Mouse (Mus musculus): ENCODE results near the gene Plekha6.

Gene Plekha6

GRCm38 (mm10) chr1:133163820-133164431, at the start of gene Plekha6:
TSS of gene Plekha6 (plus strand) at chr1:133164210.
- ATAC-seq (ENCODE audit: low TSS enrichment) = peak; percentile 33; the same call in 1 of the 2 replicates

GRCm38 (mm10) chr1:133116108-133116507, 47.9 kb upstream of the Plekha6 start:
- ATAC-seq (ENCODE audit: low TSS enrichment) = no peak

- no peak for ATAC-seq (ENCODE audit: low TSS enrichment)
Measured at GRCm38 (mm10) chr1:133118127-133118526, 45.9 kb upstream of the Plekha6 start.

GRCm38 (mm10) chr1:133118844-133119243, 45.2 kb upstream of the Plekha6 start:
- no peak for ATAC-seq (ENCODE audit: low TSS enrichment)

GRCm38 (mm10) chr1:133119931-133120712, 43.9 kb upstream of the Plekha6 start:
- no peak for ATAC-seq (ENCODE audit: low TSS enrichment)

GRCm38 (mm10) chr1:133121246-133121645, 42.8 kb upstream of the Plekha6 start:
- ATAC-seq (ENCODE audit: low TSS enrichment) = no peak

GRCm38 (mm10) chr1:133124137-133124536, 39.9 kb upstream of the Plekha6 start:
- ATAC-seq (ENCODE audit: low TSS enrichment) = no peak

- no peak for ATAC-seq (ENCODE audit: low TSS enrichment)
Measured at GRCm38 (mm10) chr1:133125640-133126364, 38.2 kb upstream of the Plekha6 start.

GRCm38 (mm10) chr1:133126365-133126740, 37.7 kb upstream of the Plekha6 start:
- no peak for ATAC-seq (ENCODE audit: low TSS enrichment)

- no peak for ATAC-seq (ENCODE audit: low TSS enrichment)
Measured at GRCm38 (mm10) chr1:133127328-133127727, 36.7 kb upstream of the Plekha6 start.

GRCm38 (mm10) chr1:133129471-133130221, 34.4 kb upstream of the Plekha6 start:
- no peak for ATAC-seq (ENCODE audit: low TSS enrichment)

GRCm38 (mm10) chr1:133130638-133131560, 33.1 kb upstream of the Plekha6 start, which contains the start of gene Ppp1r15b:
TSS of gene Ppp1r15b (plus strand) at chr1:133131143.
- peak; percentile 92 for ATAC-seq (ENCODE audit: low TSS enrichment)

GRCm38 (mm10) chr1:133131561-133131905, 32.5 kb upstream of the Plekha6 start:
- peak; percentile 38 for ATAC-seq (ENCODE audit: low TSS enrichment)

GRCm38 (mm10) chr1:133131936-133132335, 32.1 kb upstream of the Plekha6 start:
- ATAC-seq (ENCODE audit: low TSS enrichment) = no peak

GRCm38 (mm10) chr1:133132388-133133326, 31.4 kb upstream of the Plekha6 start:
- no peak for ATAC-seq (ENCODE audit: low TSS enrichment)

GRCm38 (mm10) chr1:133133425-133133824, 30.6 kb upstream of the Plekha6 start:
- no peak for ATAC-seq (ENCODE audit: low TSS enrichment)

- ATAC-seq (ENCODE audit: low TSS enrichment) = no peak
Measured at GRCm38 (mm10) chr1:133134071-133134470, 29.9 kb upstream of the Plekha6 start.

GRCm38 (mm10) chr1:133134881-133135280, 29.1 kb upstream of the Plekha6 start:
- ATAC-seq (ENCODE audit: low TSS enrichment) = no peak

GRCm38 (mm10) chr1:133135808-133136207, 28.2 kb upstream of the Plekha6 start:
- no peak for ATAC-seq (ENCODE audit: low TSS enrichment)

GRCm38 (mm10) chr1:133138401-133138800, 25.6 kb upstream of the Plekha6 start:
- no peak for ATAC-seq (ENCODE audit: low TSS enrichment)
